Mouse (Mus musculus) embryonic facial prominence, embryonic 13.5 days (tissue): ENCODE results near the gene Rsph10b. TPM values are rescaled to one million over a fixed set of nuclear protein-coding genes. Genes with fewer than 3 reads are reported as not detected.

Source experiments
- ATAC-seq: fragments of 200-750 bp; cut with Nextera tagmentation; 2 replicates; pipeline ENCODE4 v1.8.0; 2017; ENCODE audit warnings: low read depth; ENCODE audit not compliant: insufficient number of reproducible peaks, insufficient read depth, low FRiP score, low TSS enrichment
- H3K27ac ChIP-seq: fragments of 300-500 bp; sonication (generic); 2 replicates; pipeline ENCODE4 v1.5.1; 2015; ENCODE audit warnings: moderate library complexity, mild to moderate bottlenecking, inconsistent platforms
- H3K27me3 ChIP-seq: fragments of 300-500 bp; sonication (generic); 2 replicates; pipeline ENCODE4 v1.6.1; 2015; ENCODE audit warnings: mild to moderate bottlenecking, inconsistent platforms
- H3K36me3 ChIP-seq: fragments of 300-500 bp; sonication (generic); 2 replicates; pipeline ENCODE4 v1.6.1; 2015; ENCODE audit warnings: mild to moderate bottlenecking, inconsistent platforms
- H3K4me1 ChIP-seq: fragments of 300-500 bp; sonication (generic); 2 replicates; pipeline ENCODE4 v1.6.1; 2015; ENCODE audit warnings: inconsistent platforms
- H3K4me2 ChIP-seq: fragments of 300-500 bp; sonication (generic); 2 replicates; pipeline ENCODE4 v1.6.1; 2015; ENCODE audit warnings: moderate library complexity, mild to moderate bottlenecking, inconsistent platforms
- H3K4me3 ChIP-seq: fragments of 300-500 bp; sonication (generic); 2 replicates; pipeline ENCODE4 v1.5.1; 2015; ENCODE audit warnings: mild to moderate bottlenecking, inconsistent platforms
- H3K9ac ChIP-seq: fragments of 300-500 bp; sonication (generic); 2 replicates; pipeline ENCODE4 v1.6.1; 2015; ENCODE audit warnings: mild to moderate bottlenecking, inconsistent platforms
- H3K9me3 ChIP-seq: fragments of 300-500 bp; sonication (generic); 2 replicates; pipeline ENCODE4 v1.6.1; 2016; ENCODE audit warnings: inconsistent platforms
- WGBS: fragments of 180-500 bp; shearing (Covaris S2); methylation state at CpG from one replicate; pipeline ENCODE4 v1.1.7; 2015; ENCODE audit warnings: mixed read lengths; 5-methylcytosine and 5-hydroxymethylcytosine counted together
- polyA plus RNA-seq: library from polyadenylated mRNA; unstranded; fragments of >200 nt; fragmentation: Nextera tagmentation; extraction: Ambion mirVana; gene quantifications from 2 replicates; pipeline ENCODE4 v1.2.1, GENCODE M21; 2015

The Rsph10b gene
- polyA plus RNA-seq, 1 experiment from 2014 or later, result 0.52 TPM

- no peaks in the 10 kb centered on the region for H3K9me3 ChIP-seq
- no peaks in the 10 kb centered on the region for H3K27me3 ChIP-seq
- no peak overlapping the region for H3K27ac ChIP-seq
- no peak overlapping the region for H3K4me3 ChIP-seq
- 87% methylated on average over 11 of the region's 11 CpGs for WGBS
- H3K9ac ChIP-seq, result no peak overlapping the region
- H3K4me2 ChIP-seq, result no peak overlapping the region
- ATAC-seq, result no peak
- no peaks in the 10 kb centered on the region for H3K36me3 ChIP-seq
- H3K4me1 ChIP-seq, result 0 out of 2 replicates have a peak, but pooled peaks cover 3% of the 10 kb centered on the region
Measured at GRCm38 (mm10) chr5:143976232-143976631, 43.4 kb downstream of the Rsph10b start.

DNA sequence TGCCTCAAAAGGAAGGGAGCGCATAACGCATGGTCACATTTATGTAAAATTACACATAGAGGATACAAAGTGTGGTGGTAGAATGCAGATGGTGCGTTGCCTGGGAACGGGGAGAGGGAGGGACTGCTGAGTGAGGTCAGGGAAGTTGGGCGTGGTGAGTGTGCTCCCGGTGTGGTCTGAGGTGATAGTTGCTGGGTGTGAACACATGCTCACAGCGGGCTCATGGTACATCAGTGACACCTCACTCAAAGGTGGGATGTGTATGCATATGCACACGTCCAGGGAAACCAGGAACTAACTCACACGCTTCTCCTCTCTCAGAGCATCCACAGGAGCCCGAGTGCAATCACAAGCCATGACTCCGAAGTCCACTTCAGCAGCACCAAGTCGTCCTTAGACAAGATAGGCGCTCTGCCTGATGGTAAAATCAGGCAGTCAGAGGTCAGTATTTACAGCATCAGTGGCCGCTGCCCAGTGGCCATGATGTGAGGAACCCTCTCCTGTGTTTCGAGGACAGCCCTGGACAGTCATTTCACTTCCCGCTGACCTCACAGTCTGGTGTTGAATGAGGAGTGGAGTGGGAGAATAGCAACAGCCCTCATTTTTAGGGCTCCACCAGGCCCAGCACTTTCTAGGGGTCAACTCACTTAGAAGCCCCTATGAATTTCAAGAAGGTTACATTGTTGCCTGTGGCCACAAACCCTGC lies 44.0 kb downstream of the Rsph10b start:
- H3K27ac ChIP-seq, result no peak overlapping the region
- no peak for ATAC-seq
- H3K27me3 ChIP-seq, result no peaks in the 10 kb centered on the region
- H3K36me3 ChIP-seq, result no peaks in the 10 kb centered on the region
- 79% methylated on average over 16 of the region's 16 CpGs for WGBS
- no peak overlapping the region for H3K4me3 ChIP-seq
- H3K4me1 ChIP-seq, result 0 out of 2 replicates have a peak, but pooled peaks cover 3% of the 10 kb centered on the region
- no peak overlapping the region for H3K9ac ChIP-seq
- H3K4me2 ChIP-seq, result no peak overlapping the region
- H3K9me3 ChIP-seq, result no peaks in the 10 kb centered on the region

- Histone ChIP-seq H3K27ac (no peak overlapping the region), H3K9ac (peak overlapping the region; percentile 46; the same call in 1 of the 2 replicates), H3K9me3 (no peaks in the 10 kb centered on the region), H3K4me2 (no peak overlapping the region), H3K4me3 (no peak overlapping the region), H3K27me3 (no peaks in the 10 kb centered on the region), H3K36me3 (peaks cover 14% of the 10 kb centered on the region), H3K4me1 (0 out of 2 replicates have a peak, but pooled peaks cover 3% of the 10 kb centered on the region)
- ATAC-seq, result no peak
- WGBS, result 28% methylated on average over 9 of the region's 9 CpGs
Measured at GRCm38 (mm10) chr5:143980858-143981257, 48.0 kb downstream of the Rsph10b start.

DNA sequence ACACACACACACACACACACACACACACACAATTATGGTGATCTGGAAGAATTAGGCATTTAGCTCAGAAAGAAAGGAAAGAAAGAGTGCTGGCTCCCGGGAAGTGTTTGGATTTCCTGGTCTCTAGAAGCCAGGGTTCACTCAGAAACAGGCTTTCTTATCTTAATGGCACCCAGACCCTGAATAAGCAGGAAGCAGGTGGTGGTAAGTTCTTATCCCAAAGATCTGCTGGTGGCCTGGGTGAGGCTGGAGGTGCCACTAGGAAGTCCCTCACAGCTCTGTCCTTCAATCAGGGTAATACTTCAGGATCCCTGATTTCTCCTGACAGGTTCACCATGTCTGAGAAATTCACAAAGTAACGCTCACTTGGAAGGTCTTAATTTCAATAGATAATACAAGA lies 49.5 kb downstream of the Rsph10b start:
- Histone ChIP-seq H3K27ac (no peak overlapping the region), H3K27me3 (no peaks in the 10 kb centered on the region), H3K4me1 (0 out of 2 replicates have a peak, but pooled peaks cover 3% of the 10 kb centered on the region), H3K9ac (no peak overlapping the region), H3K4me3 (no peak overlapping the region), H3K9me3 (no peaks in the 10 kb centered on the region), H3K36me3 (peaks cover 28% of the 10 kb centered on the region), H3K4me2 (no peak overlapping the region)
- ATAC-seq, result no peak
- WGBS, result 96% methylated on average over 2 of the region's 2 CpGs

DNA sequence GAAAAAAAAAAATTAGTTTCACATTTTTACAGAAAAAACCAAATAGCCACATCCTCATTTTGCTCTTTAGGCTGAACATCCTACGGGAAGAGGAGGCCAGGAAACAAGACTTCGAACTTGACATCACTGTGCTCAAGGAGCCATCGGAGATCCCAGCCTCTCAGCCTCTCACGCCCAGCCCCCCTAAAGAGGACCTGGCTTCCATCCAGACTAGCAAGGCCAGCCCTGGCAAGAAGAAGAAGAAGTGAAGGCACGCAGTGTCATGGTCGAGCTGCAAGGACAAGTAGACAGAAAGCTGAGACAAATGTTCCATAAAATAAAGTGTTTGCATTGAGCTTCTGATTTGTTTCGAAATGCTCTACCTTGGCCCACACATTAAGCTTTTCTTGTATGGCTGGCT lies 52.5 kb downstream of the Rsph10b start:
- ATAC-seq, result no peak
- H3K4me2 ChIP-seq, result no peak overlapping the region
- no peaks in the 10 kb centered on the region for H3K9me3 ChIP-seq
- H3K4me3 ChIP-seq, result no peak overlapping the region
- no peaks in the 10 kb centered on the region for H3K27me3 ChIP-seq
- H3K9ac ChIP-seq, result no peak overlapping the region
- peaks cover 58% of the 10 kb centered on the region for H3K36me3 ChIP-seq
- H3K4me1 ChIP-seq, result 0 out of 2 replicates have a peak, but pooled peaks cover 3% of the 10 kb centered on the region
- 87% methylated on average over 7 of the region's 7 CpGs for WGBS
- no peak overlapping the region for H3K27ac ChIP-seq

GRCm38 (mm10) chr5:143987596-143987995 lies 54.8 kb downstream of the Rsph10b start:
- H3K4me1 ChIP-seq, result no peaks in the 10 kb centered on the region
- no peaks in the 10 kb centered on the region for H3K27me3 ChIP-seq
- WGBS, result 87% methylated on average over 3 of the region's 3 CpGs
- peaks cover 81% of the 10 kb centered on the region for H3K36me3 ChIP-seq
- no peak for ATAC-seq
- no peak overlapping the region for H3K27ac ChIP-seq
- H3K4me2 ChIP-seq, result no peak overlapping the region
- no peaks in the 10 kb centered on the region for H3K9me3 ChIP-seq
- H3K9ac ChIP-seq, result no peak overlapping the region
- no peak overlapping the region for H3K4me3 ChIP-seq

DNA sequence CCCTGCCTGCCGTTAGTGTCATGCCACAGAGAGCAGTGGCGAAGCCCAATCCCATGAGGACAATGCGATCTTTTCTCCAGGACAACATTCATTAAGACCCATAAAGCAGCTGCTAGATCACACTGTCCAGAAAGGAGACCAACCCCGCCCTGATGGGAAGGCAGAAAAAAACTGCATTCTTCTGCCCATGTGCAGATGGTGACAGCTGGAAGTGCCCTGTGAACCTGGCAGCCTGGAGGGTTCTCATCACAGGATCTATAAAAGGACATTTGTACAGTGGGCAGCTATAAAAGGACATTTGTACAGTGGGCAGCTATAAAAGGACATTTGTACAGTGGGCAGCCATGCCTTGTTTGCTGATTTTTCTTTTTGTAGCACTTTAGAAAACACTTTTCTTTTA lies 56.2 kb downstream of the Rsph10b start:
- 89% methylated on average over 4 of the region's 4 CpGs for WGBS
- Histone ChIP-seq H3K27ac (no peak overlapping the region), H3K4me2 (no peak overlapping the region), H3K27me3 (no peaks in the 10 kb centered on the region), H3K36me3 (peaks cover 95% of the 10 kb centered on the region), H3K9me3 (no peaks in the 10 kb centered on the region), H3K9ac (no peak overlapping the region), H3K4me3 (no peak overlapping the region), H3K4me1 (no peaks in the 10 kb centered on the region)
- no peak for ATAC-seq

GRCm38 (mm10) chr5:143990086-143990485 lies 57.3 kb downstream of the Rsph10b start:
- Histone ChIP-seq H3K4me2 (no peak overlapping the region), H3K27me3 (no peaks in the 10 kb centered on the region), H3K9ac (no peak overlapping the region), H3K36me3 (peaks cover 98% of the 10 kb centered on the region), H3K4me1 (no peaks in the 10 kb centered on the region), H3K9me3 (no peaks in the 10 kb centered on the region), H3K27ac (no peak overlapping the region), H3K4me3 (no peak overlapping the region)
- ATAC-seq, result no peak
- WGBS, result 92% methylated on average over 11 of the region's 11 CpGs

- Histone ChIP-seq H3K36me3 (peaks cover 97% of the 10 kb centered on the region), H3K4me3 (no peak overlapping the region), H3K27me3 (no peaks in the 10 kb centered on the region), H3K27ac (no peak overlapping the region), H3K4me1 (no peaks in the 10 kb centered on the region), H3K4me2 (no peak overlapping the region), H3K9ac (no peak overlapping the region), H3K9me3 (no peaks in the 10 kb centered on the region)
- no peak for ATAC-seq
- 87% methylated on average over 10 of the region's 10 CpGs for WGBS
Measured at GRCm38 (mm10) chr5:143992661-143993060, 59.8 kb downstream of the Rsph10b start.

- H3K27me3 ChIP-seq, result no peaks in the 10 kb centered on the region
- H3K9ac ChIP-seq, result no peak overlapping the region
- no peak for ATAC-seq
- no peak overlapping the region for H3K27ac ChIP-seq
- no peak overlapping the region for H3K4me3 ChIP-seq
- H3K4me2 ChIP-seq, result no peak overlapping the region
- no peaks in the 10 kb centered on the region for H3K9me3 ChIP-seq
- H3K4me1 ChIP-seq, result no peaks in the 10 kb centered on the region
- H3K36me3 ChIP-seq, result peaks cover 97% of the 10 kb centered on the region
- 88% methylated on average over 8 of the region's 8 CpGs for WGBS
Measured at GRCm38 (mm10) chr5:143993260-143993659, 60.4 kb downstream of the Rsph10b start.

DNA sequence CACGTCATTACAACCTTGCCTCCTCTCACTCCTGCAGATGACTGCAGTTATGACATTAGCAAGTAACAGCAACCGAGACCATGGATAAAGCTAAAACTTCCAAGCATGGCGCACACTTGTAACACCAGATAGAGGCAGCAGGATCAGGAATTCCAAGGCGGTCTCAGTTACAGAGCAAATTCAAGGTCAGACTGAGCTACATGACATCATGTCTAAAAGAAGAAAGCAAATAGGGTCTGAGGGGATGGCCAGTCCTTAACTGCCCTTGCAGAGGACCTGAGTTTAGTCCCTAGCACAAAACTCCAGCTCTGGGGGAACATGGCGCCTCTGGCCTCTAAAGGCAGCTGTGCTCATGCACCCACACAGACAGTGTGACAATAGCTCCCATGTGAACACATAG lies 61.0 kb downstream of the Rsph10b start:
- Histone ChIP-seq H3K9me3 (no peaks in the 10 kb centered on the region), H3K4me1 (no peaks in the 10 kb centered on the region), H3K27me3 (no peaks in the 10 kb centered on the region), H3K27ac (no peak overlapping the region), H3K36me3 (peaks cover 97% of the 10 kb centered on the region), H3K9ac (no peak overlapping the region), H3K4me3 (no peak overlapping the region), H3K4me2 (no peak overlapping the region)
- ATAC-seq, result no peak
- WGBS, result 92% methylated on average over 5 of the region's 5 CpGs

DNA sequence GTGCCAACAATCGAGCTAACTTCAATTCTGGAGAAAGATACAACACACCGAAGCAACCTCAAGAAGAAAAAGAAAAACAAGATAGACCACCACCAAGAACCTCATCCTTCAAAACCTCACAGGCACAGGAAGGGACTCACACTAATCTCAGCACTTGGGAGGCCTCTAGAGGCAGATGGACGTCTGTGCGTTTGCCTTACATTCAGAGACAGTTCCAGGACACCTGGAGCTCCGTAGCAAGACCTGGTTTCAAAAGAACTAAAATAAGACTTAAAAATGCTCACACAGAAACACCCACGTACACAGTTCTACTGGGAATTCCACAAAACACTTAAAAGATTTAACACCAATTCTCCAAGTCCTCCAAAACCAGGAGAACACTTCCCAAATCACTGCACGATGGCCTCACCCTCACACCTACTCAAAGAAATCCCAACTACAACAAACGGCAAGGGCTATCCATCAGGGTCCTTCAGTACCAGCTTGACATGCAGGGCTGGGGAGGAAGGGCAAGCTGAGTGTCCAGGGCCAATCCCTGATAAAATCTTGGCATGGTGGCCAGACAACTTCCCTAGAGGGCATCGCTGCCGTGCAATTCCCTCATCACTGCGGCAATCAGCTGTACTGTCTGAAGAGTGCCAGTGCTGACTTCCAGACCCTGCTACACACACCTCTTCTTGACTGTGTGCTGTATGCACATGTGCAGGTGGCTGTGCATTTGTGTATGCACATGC lies 62.0 kb downstream of the Rsph10b start:
- Histone ChIP-seq H3K9me3 (no peaks in the 10 kb centered on the region), H3K27me3 (no peaks in the 10 kb centered on the region), H3K27ac (no peak overlapping the region), H3K4me3 (no peak overlapping the region), H3K4me2 (no peak overlapping the region), H3K36me3 (peaks cover 97% of the 10 kb centered on the region), H3K9ac (no peak overlapping the region), H3K4me1 (no peaks in the 10 kb centered on the region)
- ATAC-seq, result no peak
- WGBS, result 78% methylated on average over 11 of the region's 11 CpGs
